Mouse (Mus musculus) spleen, postnatal 14 days (tissue): ENCODE data around the gene Nol12.

Source experiments
- DNase-seq, 2 experiments: peaks; one replicate each; pipeline ENCODE4 v3.0.0; 2021 to 2022; ENCODE audit warnings: low spot score in 2 of 2

Nol12 gene

DNA sequence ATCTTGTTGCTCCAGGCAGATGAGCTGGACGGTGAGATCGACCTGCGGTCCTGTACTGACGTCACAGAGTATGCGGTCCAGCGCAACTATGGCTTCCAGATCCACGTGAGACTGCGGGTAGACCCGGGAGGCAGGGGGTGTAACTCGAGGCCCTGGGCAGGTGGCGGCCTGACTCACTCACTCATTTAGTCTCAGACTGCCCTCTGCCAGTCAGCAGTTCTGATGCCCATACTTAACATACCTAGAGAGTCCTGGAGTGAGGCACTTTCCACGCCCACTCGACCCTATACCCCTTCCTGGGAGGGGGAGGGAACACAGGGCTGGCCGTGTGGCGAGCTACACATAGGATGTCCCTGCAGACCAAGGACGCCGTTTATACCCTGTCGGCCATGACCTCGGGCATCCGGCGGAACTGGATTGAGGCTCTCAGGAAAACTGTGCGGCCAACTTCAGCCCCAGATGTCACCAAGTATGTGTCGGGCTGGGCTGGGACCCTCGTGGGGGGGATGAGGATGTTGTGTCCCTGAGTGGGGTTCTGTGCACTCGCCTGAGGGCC is 56.3 kb downstream of the Nol12 start:
- DNase-seq: no peak

- DNase-seq: no peak
Observed at GRCm38 (mm10) chr15:78992235-78992634, 57.5 kb downstream of the Nol12 start.

DNA sequence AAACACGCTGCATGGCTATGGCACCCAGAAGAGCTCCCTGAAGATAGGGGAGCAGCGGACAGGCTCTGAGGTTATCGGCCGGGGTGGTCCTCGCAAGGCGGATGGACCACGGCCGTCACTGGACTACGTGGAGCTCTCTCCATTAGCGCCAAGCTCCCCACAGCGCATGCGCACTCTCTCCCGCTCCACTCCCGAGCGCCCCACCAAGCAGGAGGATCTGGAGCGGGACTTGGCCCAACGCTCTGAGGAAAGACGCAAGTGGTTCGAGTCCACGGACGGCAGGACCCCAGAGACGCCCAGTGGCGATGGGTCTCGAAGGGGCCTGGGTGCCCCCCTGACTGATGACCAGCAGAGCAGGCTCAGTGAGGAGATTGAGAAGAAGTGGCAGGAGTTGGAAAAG is 58.2 kb downstream of the Nol12 start:
- no peak for DNase-seq
